Mouse (Mus musculus) cerebellum, adult 9-10 months (tissue): ENCODE measurements around the gene Gm9117.
"Not testable (repeated sequence)": the region's sequence is repeated elsewhere in the genome, so short reads cannot be mapped to it uniquely, and the experiment has no call there.

ENCODE experiments used
- DNase-seq: peaks from one replicate; pipeline ENCODE4 v3.0.0; 2022

Gm9117 gene

GRCm38 (mm10) chr3:93943443-93943842 lies at the start of gene Gm9117:
Gene Gm9117, minus strand, starts transcription at chr3:93943543.
- DNase-seq, result not testable (repeated sequence)

GRCm38 (mm10) chr3:93968938-93969337 lies 25.6 kb upstream of the Gm9117 start:
- DNase-seq, result not testable (repeated sequence)

- DNase-seq, result not testable (repeated sequence)
Observed at GRCm38 (mm10) chr3:93961214-93961613, 17.9 kb upstream of the Gm9117 start, which contains the start of gene Tdpoz5. Gene Tdpoz5, minus strand, starts transcription at chr3:93961314.

- DNase-seq, result not testable (repeated sequence)
Observed at GRCm38 (mm10) chr3:93938386-93938785, 5.0 kb downstream of the Gm9117 start.
